Mouse (Mus musculus) olfactory bulb, adult 2 months (tissue): ENCODE data around the gene Ncl.

Source experiments
- CTCF ChIP-seq: fragments of 200-500 bp; IDR thresholded peaks from 2 replicates; pipeline ENCODE4 v1.5.1; 2012; ENCODE audit warnings: low read depth, mild to moderate bottlenecking, low read length, moderate library complexity; ENCODE audit not compliant: insufficient read depth
- POLR2A ChIP-seq: fragments of 200-500 bp; IDR thresholded peaks from 2 replicates; pipeline ENCODE4 v1.6.1; 2012; ENCODE audit warnings: mild to moderate bottlenecking, low read depth, low read length, moderate library complexity; ENCODE audit not compliant: insufficient read depth

GRCm38 (mm10) chr1:86303063-86303872, 55.9 kb downstream of the Ncl start:
- no peak for TF ChIP-seq POLR2A
- no peak for TF ChIP-seq CTCF
